Mouse (Mus musculus) right cerebral cortex, postnatal 36 days (tissue): ENCODE results near the gene Foxl1.

ENCODE experiments used
- DNase-seq, 2 experiments: peaks; one replicate each; pipeline ENCODE4 v3.0.0; 2022; ENCODE audit warnings: low spot score in 2 of 2, mixed read lengths in 1 of 2

The Foxl1 gene

DNA sequence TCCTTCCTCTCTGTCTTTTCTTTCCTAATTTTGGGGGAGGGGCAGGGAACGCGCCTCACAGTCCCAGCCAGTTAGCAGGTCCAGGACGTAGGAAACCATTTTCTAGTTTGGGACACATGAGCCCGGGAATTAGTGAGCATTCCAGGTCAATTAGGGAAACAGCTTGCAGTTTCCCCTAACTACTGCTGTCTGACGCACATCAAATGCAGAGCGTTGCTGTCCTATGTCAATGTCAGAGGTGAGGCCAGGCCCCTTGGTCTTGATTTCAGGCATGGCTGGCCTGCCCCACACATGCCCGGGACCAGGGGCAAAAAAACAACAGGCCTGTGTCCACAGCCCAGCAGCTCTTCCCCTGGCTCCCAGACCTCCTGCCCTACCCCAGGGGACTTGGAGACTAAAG lies 42.4 kb downstream of the Foxl1 start:
- DNase-seq, result no peak

DNA sequence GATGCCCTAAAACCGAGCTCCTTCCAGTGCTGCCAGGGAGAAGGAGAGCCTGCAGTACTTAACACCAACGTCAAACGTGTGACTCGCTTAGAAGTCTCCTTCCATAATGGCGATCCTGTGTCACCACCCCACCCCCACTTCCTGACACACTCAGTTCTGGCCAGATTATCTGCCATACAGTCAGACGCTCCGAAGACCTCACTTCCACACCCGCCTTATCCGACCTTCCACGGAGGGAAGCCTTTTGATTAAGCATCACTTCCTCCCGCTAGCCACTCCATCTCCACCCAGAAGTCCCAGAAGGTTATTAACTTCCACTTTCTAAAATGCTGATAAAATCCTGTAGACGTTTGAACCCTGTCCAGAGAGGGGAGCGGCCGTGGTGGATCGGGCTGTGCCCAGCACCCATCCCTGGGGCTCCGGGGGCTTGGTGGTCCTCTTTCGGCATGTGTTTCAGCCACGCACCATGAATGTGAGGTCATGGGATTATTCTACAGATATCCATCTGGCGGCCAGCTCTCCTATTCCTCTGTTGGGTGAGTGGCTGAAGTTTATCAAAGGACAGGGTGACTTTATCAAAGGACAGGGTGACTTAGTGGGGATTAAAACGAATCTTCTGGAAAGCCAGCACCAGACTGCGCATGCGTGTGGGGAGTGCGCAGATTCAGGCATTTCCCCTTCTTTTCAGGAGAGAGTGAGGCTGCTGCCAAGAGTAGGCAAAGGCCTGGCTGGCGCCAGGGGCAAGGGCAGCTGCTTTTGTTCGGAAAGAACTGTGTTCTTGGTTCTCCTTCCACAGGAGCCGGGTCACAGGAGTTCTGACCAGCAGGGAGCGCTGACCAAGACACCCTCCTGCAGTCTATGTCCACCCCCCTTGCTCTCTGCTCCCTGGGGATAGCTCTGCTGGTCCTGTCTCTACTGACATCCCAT lies 43.1 kb downstream of the Foxl1 start:
- DNase-seq, result peak; percentile 4 to 9

DNA sequence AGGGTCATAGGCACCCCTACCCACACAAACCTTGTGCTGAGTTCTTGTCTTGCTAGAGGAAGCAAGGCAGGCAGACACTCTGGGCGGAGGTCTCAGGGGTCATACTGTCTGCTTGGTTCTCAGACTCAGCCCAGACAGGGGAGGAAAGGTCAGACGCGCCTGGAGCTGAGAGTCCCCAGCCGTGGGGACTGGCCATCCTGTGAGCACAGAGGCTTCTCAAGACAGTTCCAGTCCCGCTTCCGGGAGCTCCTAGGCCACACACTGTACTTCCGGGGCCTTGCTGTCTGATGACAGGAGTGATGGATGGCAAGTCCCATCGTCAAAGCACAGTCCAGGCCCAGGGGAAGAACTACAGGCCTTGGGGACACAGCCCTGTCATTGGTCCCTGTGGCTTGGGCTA lies 44.8 kb downstream of the Foxl1 start:
- no peak for DNase-seq

DNA sequence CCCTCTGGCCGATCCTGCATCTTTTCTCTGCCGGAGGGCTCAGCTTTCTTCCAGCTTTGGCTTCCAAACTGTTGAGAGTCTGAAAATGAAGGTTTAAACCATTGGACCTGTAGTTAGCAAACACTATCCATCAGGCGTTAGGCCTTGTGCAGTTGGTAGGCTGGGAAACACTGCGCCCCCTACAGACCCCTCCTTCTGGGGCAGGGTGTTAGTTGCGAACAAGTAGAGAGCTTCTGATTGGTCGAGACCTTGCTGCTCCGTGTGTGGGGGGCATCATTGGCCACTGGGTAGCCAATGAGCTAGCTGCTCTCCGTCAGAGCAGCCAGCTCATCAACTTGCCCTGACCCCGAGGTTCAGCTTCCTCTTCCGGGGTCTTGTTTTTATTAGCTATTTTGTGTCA lies 46.4 kb downstream of the Foxl1 start:
- no peak for DNase-seq

DNA sequence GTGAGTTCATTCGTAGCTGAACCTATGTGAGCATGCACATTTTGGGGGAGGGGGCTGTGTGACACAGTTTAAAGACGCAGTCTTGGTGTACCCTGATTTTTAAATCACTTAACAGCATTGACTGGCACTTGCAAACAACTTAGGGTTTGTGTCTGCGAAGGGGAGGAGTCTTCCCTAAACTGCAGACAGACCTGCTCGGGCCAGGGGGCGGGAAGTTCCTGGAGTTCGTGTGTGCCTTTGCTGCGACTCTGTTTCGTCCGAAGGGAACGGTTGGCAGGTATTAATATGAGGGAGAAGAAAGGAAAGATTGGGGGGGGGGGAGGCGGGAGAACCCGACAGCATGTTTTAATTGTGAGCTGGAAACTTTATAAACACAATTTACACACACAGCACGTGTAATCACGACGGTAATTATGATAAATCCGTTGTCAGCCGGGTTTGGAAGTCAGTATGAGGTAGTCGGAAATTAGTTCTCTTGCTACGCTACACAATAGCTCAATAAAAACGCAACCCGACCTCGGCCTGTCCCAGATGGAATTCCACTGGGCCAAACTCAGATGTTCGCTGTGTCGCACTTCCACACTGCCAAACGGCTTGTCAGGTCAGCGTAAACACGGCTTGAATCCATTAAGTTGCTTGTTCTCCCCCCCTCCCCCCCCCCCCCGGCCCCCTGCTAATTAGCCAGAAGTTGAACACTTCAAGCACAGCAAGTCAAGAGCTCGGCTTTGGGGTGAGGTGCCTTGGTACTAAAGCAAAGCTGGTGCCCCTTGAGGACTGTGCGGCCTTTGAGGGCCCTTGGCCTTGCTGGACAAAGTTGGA lies 47.2 kb downstream of the Foxl1 start:
- no peak for DNase-seq

DNA sequence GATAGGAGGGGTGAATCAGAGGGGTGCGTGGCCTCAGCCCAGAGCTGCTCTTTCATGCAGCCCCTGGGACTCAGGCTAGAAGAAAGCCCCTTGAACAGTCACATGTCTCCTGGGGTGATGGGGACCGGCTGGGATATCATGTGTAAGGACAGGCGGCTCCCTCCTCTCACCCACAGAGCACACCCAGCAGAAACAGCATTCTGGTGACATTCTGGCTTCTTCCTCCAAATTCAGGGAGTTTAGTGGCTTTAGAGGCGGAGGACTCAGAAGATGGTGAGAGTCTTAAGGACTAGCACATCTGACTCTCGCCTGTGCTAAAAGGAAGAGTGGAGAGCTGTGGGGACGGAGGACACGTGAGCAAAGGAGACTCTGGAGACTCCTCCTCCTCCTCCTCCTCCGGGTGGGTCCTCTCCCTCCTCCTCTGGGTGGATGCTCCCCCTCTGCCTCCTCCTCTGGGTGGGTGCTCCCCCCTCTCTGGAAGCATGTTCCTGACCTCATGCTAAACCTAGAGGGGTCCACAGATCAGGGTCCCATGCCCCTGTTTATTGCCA lies 47.9 kb downstream of the Foxl1 start:
- DNase-seq, result no peak

DNA sequence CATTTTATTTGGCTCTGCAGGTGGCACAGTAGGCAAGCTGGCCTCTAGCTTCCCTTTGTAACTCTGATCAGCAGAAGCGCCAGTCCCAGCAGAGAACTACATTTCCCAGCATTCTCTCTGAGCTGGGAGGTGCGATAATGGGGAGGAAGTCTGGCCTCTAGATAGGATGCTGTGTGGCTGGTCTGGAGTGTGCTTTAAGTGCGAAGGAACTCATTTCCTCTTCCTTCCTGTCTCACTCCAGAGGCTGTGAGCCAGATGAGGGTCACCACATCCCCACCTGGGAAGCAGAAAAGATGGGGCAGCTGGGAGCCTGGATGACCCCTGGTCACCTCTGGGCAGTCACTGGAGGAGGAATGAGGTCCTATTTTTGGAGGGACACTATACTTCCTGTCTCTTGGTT lies 48.6 kb downstream of the Foxl1 start:
- no peak for DNase-seq
